24 mouse cellular contexts compared by ENCODE assay signal in genomic region chr9:46361461-46362111, GRCm38 (mm10). TPM values are rescaled to one million over a fixed set of nuclear protein-coding genes. Genes with fewer than 3 reads are reported as not detected.
DNase-seq lines count a peak whose midpoint lies in the region; ATAC-seq and TF ChIP-seq lines count a peak whose summit lies in the region.
"Had no signal": no experiment of that assay in that cellular context is flagged by ENCODE, and none has a peak within 500 bp of the region (broad histone marks: within the 10 kb centered on the region; RNA-seq: fewer than 3 reads in every experiment).

No protein-coding gene starts in this region.

- H3K4me2 ChIP-seq in heart, embryonic 15.5 days: no peak overlapping the region
- no peak overlapping the region for H3K4me2 ChIP-seq in midbrain, embryonic 14.5 days (ENCODE audit: low read length)
- H3K4me2 ChIP-seq in midbrain, embryonic 15.5 days: no peak overlapping the region
- H3K4me2 ChIP-seq: embryonic facial prominence, embryonic 12.5 days; heart, embryonic 12.5 days; limb, embryonic 12.5 days; liver, embryonic 12.5 days had no signal

- ATAC-seq in heart, embryonic 15.5 days (replicated peaks; ENCODE audit: insufficient number of reproducible peaks, insufficient read depth, low FRiP score, low read depth): peak; percentile 39; the same call in 1 of the 2 replicates
- ATAC-seq in midbrain, embryonic 14.5 days (ENCODE audit: low FRiP score, low TSS enrichment): no peak
- no peak for ATAC-seq in midbrain, embryonic 15.5 days (replicated peaks)
- ATAC-seq: activated CD4-positive, CD25-positive, alpha-beta regulatory T cell, adult 4 months; liver, embryonic 12.5 days had no signal

- 68% methylated on average over 11 of the region's 11 CpGs for WGBS in heart, embryonic 15.5 days
- WGBS in midbrain, embryonic 14.5 days: 45% methylated on average over 11 of the region's 11 CpGs
- WGBS in midbrain, embryonic 15.5 days: 47% methylated on average over 11 of the region's 11 CpGs

- H3K9me3 ChIP-seq in heart, embryonic 15.5 days (replicated peaks): no peaks in the 10 kb centered on the region
- no peaks in the 10 kb centered on the region for H3K9me3 ChIP-seq in midbrain, embryonic 14.5 days (ENCODE audit: control insufficient read depth, low read length)
- H3K9me3 ChIP-seq in midbrain, embryonic 15.5 days: no peaks in the 10 kb centered on the region
- H3K9me3 ChIP-seq: embryonic facial prominence, embryonic 12.5 days; heart, embryonic 12.5 days; limb, embryonic 12.5 days; liver, embryonic 12.5 days had no signal

- peaks cover 4% of the 10 kb centered on the region; the same call in 1 of the 2 replicates for H3K4me1 ChIP-seq in heart, embryonic 15.5 days (replicated peaks)
- peaks cover 7% of the 10 kb centered on the region; the same call in 1 of the 2 replicates for H3K4me1 ChIP-seq in midbrain, embryonic 14.5 days (ENCODE audit: control insufficient read depth, insufficient read depth, low read length)
- H3K4me1 ChIP-seq in midbrain, embryonic 15.5 days: peaks cover 4% of the 10 kb centered on the region; the same call in 1 of the 2 replicates
- H3K4me1 ChIP-seq: embryonic facial prominence, embryonic 12.5 days; liver, embryonic 12.5 days; megakaryocyte, embryonic 14.5 days had no signal

- TF ChIP-seq CTCF in brain, embryonic 14.5 days (IDR thresholded peaks at IDR 0.05; ENCODE audit: borderline replicate concordance, extremely low read depth, insufficient read depth, insufficient read length): no peak

- no peaks in the 10 kb centered on the region for H3K36me3 ChIP-seq in heart, embryonic 15.5 days
- H3K36me3 ChIP-seq in midbrain, embryonic 14.5 days (ENCODE audit: control insufficient read depth, insufficient read depth, low read length): no peaks in the 10 kb centered on the region
- no peaks in the 10 kb centered on the region for H3K36me3 ChIP-seq in midbrain, embryonic 15.5 days (replicated peaks)
- H3K36me3 ChIP-seq: embryonic facial prominence, embryonic 12.5 days; heart, embryonic 12.5 days; limb, embryonic 12.5 days; liver, embryonic 12.5 days had no signal

- no peak overlapping the region for H3K4me3 ChIP-seq in heart, embryonic 15.5 days
- H3K4me3 ChIP-seq in midbrain, embryonic 14.5 days (replicated peaks; ENCODE audit: low read depth, low read length): no peak overlapping the region
- no peak overlapping the region for H3K4me3 ChIP-seq in midbrain, embryonic 15.5 days
- H3K4me3 ChIP-seq: embryonic facial prominence, embryonic 12.5 days; gastrocnemius, adult 2 months; heart, embryonic 12.5 days; limb, embryonic 12.5 days; liver, embryonic 12.5 days; megakaryocyte, embryonic 14.5 days had no signal

- H3K9ac ChIP-seq in heart, embryonic 15.5 days: no peak overlapping the region
- H3K9ac ChIP-seq in midbrain, embryonic 14.5 days (replicated peaks; ENCODE audit: low read length): no peak overlapping the region
- no peak overlapping the region for H3K9ac ChIP-seq in midbrain, embryonic 15.5 days
- H3K9ac ChIP-seq: embryonic facial prominence, embryonic 12.5 days; heart, embryonic 12.5 days; limb, embryonic 12.5 days; liver, embryonic 12.5 days had no signal

- no peak for TF ChIP-seq POLR2A in brain, embryonic 14.5 days (IDR thresholded peaks at IDR 0.05; ENCODE audit: borderline replicate concordance, extremely low read depth, insufficient read depth, insufficient read length, poor library complexity, severe bottlenecking)

- H3K27me3 ChIP-seq in heart, embryonic 15.5 days: no peaks in the 10 kb centered on the region
- no peaks in the 10 kb centered on the region for H3K27me3 ChIP-seq in midbrain, embryonic 14.5 days (ENCODE audit: control insufficient read depth, insufficient read depth, low read length)
- H3K27me3 ChIP-seq in midbrain, embryonic 15.5 days (replicated peaks): no peaks in the 10 kb centered on the region
- H3K27me3 ChIP-seq: embryonic facial prominence, embryonic 12.5 days; limb, embryonic 12.5 days; liver, embryonic 12.5 days had no signal

- H3K27ac ChIP-seq in heart, embryonic 15.5 days: no peak overlapping the region
- H3K27ac ChIP-seq in midbrain, embryonic 14.5 days (replicated peaks; ENCODE audit: low read depth, low read length): no peak overlapping the region
- no peak overlapping the region for H3K27ac ChIP-seq in midbrain, embryonic 15.5 days
- H3K27ac ChIP-seq: embryonic facial prominence, embryonic 12.5 days; gastrocnemius, adult 2 months; limb, embryonic 12.5 days; liver, embryonic 12.5 days had no signal

- DNase-seq in heart, adult 9 months (ENCODE audit: low spot score in 2 of 2): no peak
- DNase-seq in midbrain, embryonic 14.5 days: peak; percentile 46
- DNase-seq in brain, embryonic 14.5 days (ENCODE audit: low read depth): peak; percentile 69
- DNase-seq in retina, postnatal 1 day: peak; percentile 53
- no peak for DNase-seq in kidney, postnatal 36 days
- DNase-seq: cerebellum, adult 9-11 months; gastrocnemius, adult 2 months; heart, postnatal 14 days; kidney, adult 8-10 months; kidney, postnatal 25 days; lung, adult 18-20 months; lung, postnatal 14 days; right cerebral cortex, postnatal 14 days had no signal

RNA-seq across cellular contexts. Expression of gene 4931429L15Rik, which starts 41.8 kb away (rescaled TPM):
- polyA plus RNA-seq in heart, embryonic 15.5 days (2015; fragmentation: Nextera tagmentation; extraction: Ambion mirVana): not detected in 2 replicates
- not detected in 2 replicates for polyA plus RNA-seq in midbrain, embryonic 14.5 days (2014; fragmentation: Nextera tagmentation; extraction: Ambion mirVana)
- polyA plus RNA-seq in midbrain, embryonic 15.5 days (2015; fragmentation: Nextera tagmentation; extraction: Ambion mirVana): not detected in 2 replicates
- polyA plus RNA-seq in brain, embryonic 14.5 days (2012; rRNA removed): not detected in 2 replicates
- polyA plus RNA-seq: activated CD4-positive, CD25-positive, alpha-beta regulatory T cell, adult 4 months; embryonic facial prominence, embryonic 12.5 days; forebrain, embryonic 11.5 days; heart, embryonic 12.5 days; intestine, embryonic 14.5 days; limb, embryonic 12.5 days; liver, embryonic 12.5 days; urinary bladder, adult 2 months had no signal

Comparison
In these comparisons a context has a peak if more than half of its experiments do, and no peak if none do; other contexts are left out.
1. DNase-seq: peak in midbrain, embryonic 14.5 days (single experiment), brain, embryonic 14.5 days (single experiment) and retina, postnatal 1 day (single experiment); none in heart, adult 9 months (0 of 2) and kidney, postnatal 36 days (0 of 2).